Mouse (Mus musculus): Measurements from ENCODE around the gene Exd1.

DNA sequence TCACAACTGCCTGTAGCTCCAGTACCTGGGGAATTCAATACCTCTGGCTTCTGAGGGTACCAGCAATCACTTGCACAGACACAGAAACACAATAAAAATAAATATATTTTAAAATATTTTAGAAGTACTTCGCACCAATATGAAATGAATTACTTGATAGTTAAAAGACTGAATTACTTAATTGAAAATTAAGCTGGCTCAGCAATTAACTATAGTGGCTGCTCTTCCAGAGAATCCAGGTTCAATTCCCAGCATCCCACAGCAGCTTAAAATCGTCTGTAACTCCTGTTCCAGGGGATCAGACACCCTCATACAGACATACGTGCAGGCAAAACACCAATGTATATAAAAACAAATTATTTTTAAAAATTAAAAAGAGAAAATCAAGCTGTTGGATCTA lies 10.6 kb upstream of the Exd1 start:
- TF ChIP-seq CTCF (IDR thresholded peaks at IDR 0.05; ENCODE audit: low read depth) (no peak), EP300 (IDR thresholded peaks at IDR 0.05; ENCODE audit: low read depth) (no peak)

Measured in liver, embryonic 14.5 days (tissue).